Mouse (Mus musculus): ENCODE measurements around the gene Immp2l.

- TF ChIP-seq CTCF (IDR thresholded peaks at IDR 0.05) = no peak
- no peak for TF ChIP-seq POLR2A (IDR thresholded peaks at IDR 0.05; ENCODE audit: insufficient read depth, low read depth, low read length)
Measured at GRCm38 (mm10) chr12:41486331-41486730, 462.4 kb downstream of the Immp2l start, which contains the start of gene Lrrn3.

Measured in heart, adult 2 months (tissue).